Comparison of ENCODE assay signal across 16 mouse cellular contexts in genomic region chr17:15731706-15732105, GRCm38 (mm10).
"Had no signal": no experiment of that assay in that cellular context is flagged by ENCODE, and none has a peak within 500 bp of the region (broad histone marks: within the 10 kb centered on the region; RNA-seq: fewer than 3 reads in every experiment).

No protein-coding gene starts in this region.

- DNase-seq: kidney, adult 2 months; kidney, postnatal 25 days; layer of hippocampus, adult 9-11 months; liver; liver, embryonic 13.5 days; lung, adult 2 months; lung, postnatal 14 days; lung, postnatal 4 days; thymus, adult 18-20 months; thymus, postnatal 36 days had no signal

- H3K4me2 ChIP-seq: limb, embryonic 13.5 days; liver, embryonic 13.5 days; midbrain, embryonic 12.5 days; midbrain, embryonic 15.5 days had no signal

- H3K4me3 ChIP-seq: layer of hippocampus, adult 2 months; limb, embryonic 10.5 days; limb, embryonic 13.5 days; liver, embryonic 13.5 days; midbrain, embryonic 12.5 days; midbrain, embryonic 15.5 days had no signal

- ATAC-seq: midbrain, embryonic 15.5 days had no signal

- H3K27me3 ChIP-seq: limb, embryonic 13.5 days; liver, embryonic 13.5 days; midbrain, embryonic 12.5 days; midbrain, embryonic 15.5 days had no signal

- H3K9ac ChIP-seq: limb, embryonic 13.5 days; liver, embryonic 13.5 days; midbrain, embryonic 12.5 days; midbrain, embryonic 15.5 days had no signal

- H3K9me3 ChIP-seq: limb, embryonic 10.5 days; limb, embryonic 13.5 days; liver, embryonic 13.5 days; midbrain, embryonic 12.5 days; midbrain, embryonic 15.5 days had no signal

- H3K27ac ChIP-seq: kidney, postnatal 0 days; layer of hippocampus, adult 2 months; limb, embryonic 10.5 days; limb, embryonic 13.5 days; liver, embryonic 13.5 days; midbrain, embryonic 12.5 days; midbrain, embryonic 15.5 days had no signal

- H3K4me1 ChIP-seq: limb, embryonic 10.5 days; limb, embryonic 13.5 days; liver, embryonic 13.5 days; midbrain, embryonic 12.5 days; midbrain, embryonic 15.5 days had no signal
